Mouse (Mus musculus) liver, embryonic 12.5 days (tissue): Measurements from ENCODE around the gene Gdpd1. TPM values are rescaled to one million over a fixed set of nuclear protein-coding genes. Genes with fewer than 3 reads are reported as not detected.
"Not testable (repeated sequence)": the region's sequence is repeated elsewhere in the genome, so short reads cannot be mapped to it uniquely, and the experiment has no call there.

Source experiments
- ATAC-seq: fragments of 200-750 bp; cut with Nextera tagmentation; 2 replicates; pipeline ENCODE4 v1.8.0; 2017; ENCODE audit warnings: moderate number of reproducible peaks, mild to moderate bottlenecking, moderate library complexity
- H3K27ac ChIP-seq: fragments of 300-500 bp; sonication (generic); 2 replicates; pipeline ENCODE4 v1.5.1; 2016; ENCODE audit warnings: mild to moderate bottlenecking
- H3K27me3 ChIP-seq: fragments of 300-500 bp; sonication (generic); replicated peaks from 2 replicates; pipeline ENCODE4 v1.6.1; 2016; ENCODE audit warnings: mild to moderate bottlenecking, moderate library complexity
- H3K36me3 ChIP-seq: fragments of 300-500 bp; sonication (generic); 2 replicates; pipeline ENCODE4 v1.6.1; 2016; ENCODE audit warnings: mild to moderate bottlenecking, moderate library complexity
- H3K4me1 ChIP-seq: fragments of 300-500 bp; sonication (generic); 2 replicates; pipeline ENCODE4 v1.6.1; 2016
- H3K4me2 ChIP-seq: fragments of 300-500 bp; sonication (generic); 2 replicates; pipeline ENCODE4 v1.6.1; 2016; ENCODE audit warnings: mild to moderate bottlenecking, moderate library complexity
- H3K4me3 ChIP-seq: fragments of 300-500 bp; sonication (generic); 2 replicates; pipeline ENCODE4 v1.5.1; 2016; ENCODE audit warnings: mild to moderate bottlenecking, moderate library complexity
- H3K9ac ChIP-seq: fragments of 300-500 bp; sonication (generic); 2 replicates; pipeline ENCODE4 v1.6.1; 2016; ENCODE audit warnings: mild to moderate bottlenecking, moderate library complexity
- H3K9me3 ChIP-seq: fragments of 300-500 bp; sonication (generic); replicated peaks from 2 replicates; pipeline ENCODE4 v1.6.1; 2016; ENCODE audit warnings: mild to moderate bottlenecking, moderate library complexity
- WGBS: fragments of 180-500 bp; shearing (Covaris S2); methylation state at CpG from one replicate; pipeline ENCODE4 v1.1.7; 2016; ENCODE audit not compliant: insufficient replicate concordance; 5-methylcytosine and 5-hydroxymethylcytosine counted together
- polyA plus RNA-seq: library from polyadenylated mRNA; unstranded; fragments of >200 nt; fragmentation: Nextera tagmentation; extraction: Ambion mirVana; gene quantifications from 2 replicates; pipeline ENCODE4 v1.2.1, GENCODE M21; 2016

Gdpd1 gene
- polyA plus RNA-seq, 1 experiment from 2014 or later, result 6.2 TPM

GRCm38 (mm10) chr11:87023240-87023639 is 50.6 kb downstream of the Gdpd1 start:
- H3K9ac ChIP-seq, H3K27ac ChIP-seq, H3K27me3 ChIP-seq, ATAC-seq, H3K4me2 ChIP-seq, H3K36me3 ChIP-seq, H3K9me3 ChIP-seq, H3K4me3 ChIP-seq, H3K4me1 ChIP-seq: not testable (repeated sequence)
- WGBS, result 65% methylated on average over 8 of the region's 8 CpGs

DNA sequence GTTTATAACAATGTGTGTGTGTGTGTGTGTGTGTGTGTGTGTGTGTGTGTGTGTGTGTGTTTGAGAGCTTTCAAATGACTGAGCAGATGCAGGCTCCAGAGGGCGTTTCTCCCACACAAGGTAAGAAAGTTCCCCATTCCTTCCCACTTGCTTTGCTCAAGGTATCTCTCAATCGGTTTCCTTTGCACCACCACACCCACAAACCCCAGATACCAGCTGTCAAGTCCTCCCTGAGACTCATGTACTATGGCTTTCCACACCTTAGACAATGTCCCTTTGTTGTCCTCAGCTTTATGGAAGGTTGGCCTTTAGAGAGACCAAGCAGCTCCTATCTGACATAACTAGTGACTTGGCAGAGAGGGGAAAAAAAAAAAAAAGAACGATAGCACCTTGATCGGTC is 51.1 kb downstream of the Gdpd1 start:
- no peak overlapping the region for H3K4me3 ChIP-seq
- 44% methylated on average over 4 of the region's 4 CpGs for WGBS
- no peaks in the 10 kb centered on the region for H3K27me3 ChIP-seq
- no peak for ATAC-seq
- H3K9me3 ChIP-seq, result no peaks in the 10 kb centered on the region
- no peak overlapping the region for H3K4me2 ChIP-seq
- H3K9ac ChIP-seq, result no peak overlapping the region
- H3K4me1 ChIP-seq, result peaks cover under 1% of the 10 kb centered on the region; the same call in 1 of the 2 replicates
- no peak overlapping the region for H3K27ac ChIP-seq
- no peaks in the 10 kb centered on the region for H3K36me3 ChIP-seq

DNA sequence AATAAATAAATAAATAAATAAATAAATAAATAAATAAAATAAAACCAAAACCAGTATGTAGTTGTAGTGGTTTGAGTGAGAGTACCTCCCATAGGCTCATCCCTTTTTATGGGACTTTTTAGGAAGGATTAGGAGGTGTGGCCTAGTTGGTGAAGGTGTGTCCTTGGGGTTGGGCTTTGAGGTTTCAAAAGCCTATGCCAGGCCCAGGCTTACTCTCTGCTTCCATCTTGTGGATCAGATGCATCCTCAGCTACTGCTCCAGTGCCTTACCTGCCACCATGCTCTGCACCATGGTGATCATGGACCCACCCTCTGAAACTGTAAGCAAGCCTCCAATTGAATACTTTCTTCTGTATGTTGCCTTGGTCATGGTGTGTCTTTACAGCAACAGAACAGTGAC is 52.3 kb downstream of the Gdpd1 start:
- H3K4me3 ChIP-seq, result no peak overlapping the region
- no peaks in the 10 kb centered on the region for H3K4me1 ChIP-seq
- H3K27me3 ChIP-seq, result no peaks in the 10 kb centered on the region
- H3K36me3 ChIP-seq, result no peaks in the 10 kb centered on the region
- H3K9me3 ChIP-seq, result no peaks in the 10 kb centered on the region
- no peak overlapping the region for H3K27ac ChIP-seq
- no peak for ATAC-seq
- no peak overlapping the region for H3K4me2 ChIP-seq
- H3K9ac ChIP-seq, result no peak overlapping the region

DNA sequence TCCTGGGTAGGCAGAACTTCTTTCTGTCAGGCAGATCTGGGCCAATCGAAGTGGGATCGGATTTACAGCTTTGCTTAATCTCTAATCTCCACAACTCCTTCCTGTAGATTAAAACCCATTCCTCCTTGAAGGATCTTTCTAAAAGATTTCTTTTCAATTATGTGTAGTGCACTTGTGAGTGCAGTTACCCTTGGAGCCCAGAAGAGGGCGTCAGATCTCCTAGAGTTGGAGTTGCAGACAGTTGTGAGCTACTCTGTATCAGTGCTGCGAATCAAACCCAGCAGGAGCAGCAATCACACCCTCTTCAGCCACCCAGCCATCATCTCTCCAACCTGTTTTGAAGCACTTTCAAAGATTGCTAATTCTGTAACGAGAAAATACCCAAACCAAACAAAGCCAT is 53.4 kb downstream of the Gdpd1 start:
- 65% methylated on average over 5 of the region's 5 CpGs for WGBS
- ATAC-seq, result no peak

GRCm38 (mm10) chr11:87019431-87019830 is 54.4 kb downstream of the Gdpd1 start:
- Histone ChIP-seq H3K36me3 (no peaks in the 10 kb centered on the region), H3K27me3 (no peaks in the 10 kb centered on the region), H3K4me2 (no peak overlapping the region), H3K27ac (no peak overlapping the region), H3K4me3 (no peak overlapping the region), H3K9me3 (no peaks in the 10 kb centered on the region), H3K9ac (no peak overlapping the region), H3K4me1 (no peaks in the 10 kb centered on the region)
- no peak for ATAC-seq
- WGBS, result 77% methylated on average over 8 of the region's 8 CpGs

More for the DNA sequence above, 53.4 kb downstream of the Gdpd1 start:
- Histone ChIP-seq H3K4me3 (no peak overlapping the region), H3K9ac (no peak overlapping the region), H3K27me3 (no peaks in the 10 kb centered on the region), H3K4me1 (no peaks in the 10 kb centered on the region), H3K4me2 (no peak overlapping the region), H3K36me3 (no peaks in the 10 kb centered on the region), H3K27ac (no peak overlapping the region), H3K9me3 (no peaks in the 10 kb centered on the region)

GRCm38 (mm10) chr11:87018081-87018480 is 55.8 kb downstream of the Gdpd1 start:
- Histone ChIP-seq H3K4me2 (no peak overlapping the region), H3K27ac (no peak overlapping the region), H3K9ac (no peak overlapping the region), H3K4me1 (no peaks in the 10 kb centered on the region), H3K36me3 (no peaks in the 10 kb centered on the region), H3K27me3 (no peaks in the 10 kb centered on the region), H3K4me3 (no peak overlapping the region), H3K9me3 (no peaks in the 10 kb centered on the region)
- 51% methylated on average over 4 of the region's 4 CpGs for WGBS
- ATAC-seq, result no peak

DNA sequence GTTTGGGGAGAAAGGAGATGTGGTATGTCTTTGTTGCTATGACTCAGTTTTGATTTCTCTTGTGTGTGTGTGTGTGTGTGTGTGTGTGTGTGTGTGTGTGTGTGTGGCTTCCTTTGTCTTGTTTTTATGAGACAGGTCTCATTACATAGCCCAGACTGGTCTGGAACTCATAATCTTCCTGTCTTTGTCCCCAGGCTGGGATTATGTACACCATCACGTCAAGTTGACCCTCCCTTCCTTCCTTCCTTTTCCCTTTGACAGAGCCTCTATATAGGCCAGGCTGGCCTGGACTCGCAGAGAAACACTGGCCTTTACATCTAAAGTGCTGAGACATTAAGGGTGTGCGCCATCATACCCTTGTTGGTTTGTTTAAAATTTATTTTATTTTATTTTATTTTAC is 58.2 kb downstream of the Gdpd1 start:
- ATAC-seq, result no peak
- H3K4me3 ChIP-seq, result no peak overlapping the region
- H3K4me1 ChIP-seq, result no peaks in the 10 kb centered on the region

DNA sequence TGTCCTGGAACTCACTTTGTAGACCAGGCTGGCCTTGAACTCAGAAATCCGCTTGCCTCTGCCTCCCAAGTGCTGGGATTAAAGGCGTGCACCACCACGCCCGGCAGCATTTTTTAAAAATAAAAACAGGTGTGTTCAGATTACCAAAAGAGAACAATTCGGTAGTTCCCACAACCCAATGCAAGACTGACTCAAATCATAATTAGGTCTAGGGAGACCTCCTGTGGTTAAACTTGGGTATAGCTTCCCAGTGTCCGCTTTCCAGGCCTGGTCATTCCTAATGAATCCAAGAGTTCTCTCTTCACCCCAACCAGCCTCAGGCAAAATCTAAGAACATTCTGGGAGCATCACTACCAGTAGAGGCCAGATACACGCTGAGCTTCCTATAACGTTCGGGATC is 63.4 kb downstream of the Gdpd1 start:
- H3K4me3 ChIP-seq, result no peak overlapping the region
- no peaks in the 10 kb centered on the region for H3K27me3 ChIP-seq
- H3K9me3 ChIP-seq, result no peaks in the 10 kb centered on the region
- no peaks in the 10 kb centered on the region for H3K36me3 ChIP-seq
- WGBS, result 19% methylated on average over 9 of the region's 9 CpGs
- H3K4me1 ChIP-seq, result no peaks in the 10 kb centered on the region
- H3K9ac ChIP-seq, result no peak overlapping the region
- H3K27ac ChIP-seq, result no peak overlapping the region
- ATAC-seq, result no peak
- no peak overlapping the region for H3K4me2 ChIP-seq

More for the DNA sequence above, 58.2 kb downstream of the Gdpd1 start:
- no peak overlapping the region for H3K27ac ChIP-seq
- H3K27me3 ChIP-seq, result no peaks in the 10 kb centered on the region
- H3K9me3 ChIP-seq, result no peaks in the 10 kb centered on the region
- no peak overlapping the region for H3K9ac ChIP-seq
- no peaks in the 10 kb centered on the region for H3K36me3 ChIP-seq
- 53% methylated on average over 3 of the region's 3 CpGs for WGBS
- H3K4me2 ChIP-seq, result no peak overlapping the region

- ATAC-seq, result no peak
- Histone ChIP-seq H3K27me3 (no peaks in the 10 kb centered on the region), H3K9ac (no peak overlapping the region), H3K27ac (no peak overlapping the region), H3K4me3 (no peak overlapping the region), H3K4me1 (no peaks in the 10 kb centered on the region), H3K36me3 (no peaks in the 10 kb centered on the region), H3K9me3 (no peaks in the 10 kb centered on the region), H3K4me2 (no peak overlapping the region)
- WGBS, result 75% methylated on average over 8 of the region's 8 CpGs
These were observed 66.5 kb downstream of the Gdpd1 start for GRCm38 (mm10) chr11:87007371-87007770.

DNA sequence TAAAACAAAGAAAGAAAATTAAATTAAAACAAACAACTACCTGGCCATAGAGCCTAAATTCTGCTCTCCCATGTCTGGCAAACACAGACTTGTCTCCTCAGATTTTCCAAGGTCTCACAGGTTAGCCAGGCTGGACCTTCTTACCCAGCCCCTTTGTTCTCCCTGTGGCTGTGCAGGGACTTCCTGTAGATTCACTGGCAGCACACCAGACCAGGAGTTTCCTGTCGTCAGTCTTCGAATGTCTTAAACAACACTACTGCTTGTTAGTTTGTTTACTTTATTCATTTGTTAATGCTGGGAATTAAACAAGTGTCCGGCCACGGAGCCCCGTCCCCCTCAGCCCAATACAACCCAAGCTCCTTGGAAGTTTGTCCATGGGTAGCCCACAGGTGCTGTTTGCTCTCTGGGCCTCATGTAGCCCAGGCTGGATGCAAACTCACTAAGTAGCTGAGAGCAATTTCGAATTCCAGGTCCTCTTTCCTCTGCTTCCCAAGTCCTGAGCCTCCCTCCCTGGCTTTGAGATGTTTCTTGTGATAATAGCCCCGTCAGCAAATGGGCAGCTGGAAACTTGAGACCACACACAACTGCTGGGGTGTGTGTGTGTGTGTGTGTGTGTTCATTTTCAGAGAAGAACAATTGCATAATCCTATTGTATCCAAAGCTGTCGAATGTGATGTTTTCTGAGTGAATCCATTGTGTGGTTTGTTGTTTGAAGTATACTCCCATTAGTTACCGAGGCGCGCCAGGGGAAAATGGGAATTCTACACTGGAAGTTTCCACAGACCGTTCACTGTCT is 68.7 kb downstream of the Gdpd1 start:
- no peak for ATAC-seq
- H3K27me3 ChIP-seq, result no peaks in the 10 kb centered on the region
- no peaks in the 10 kb centered on the region for H3K9me3 ChIP-seq
- no peak overlapping the region for H3K4me3 ChIP-seq
- no peak overlapping the region for H3K4me2 ChIP-seq
- WGBS, result 53% methylated on average over 12 of the region's 12 CpGs
- H3K4me1 ChIP-seq, result 0 out of 2 replicates have a peak, but pooled peaks cover 5% of the 10 kb centered on the region
- no peak overlapping the region for H3K9ac ChIP-seq
- H3K36me3 ChIP-seq, result no peaks in the 10 kb centered on the region
- H3K27ac ChIP-seq, result no peak overlapping the region

DNA sequence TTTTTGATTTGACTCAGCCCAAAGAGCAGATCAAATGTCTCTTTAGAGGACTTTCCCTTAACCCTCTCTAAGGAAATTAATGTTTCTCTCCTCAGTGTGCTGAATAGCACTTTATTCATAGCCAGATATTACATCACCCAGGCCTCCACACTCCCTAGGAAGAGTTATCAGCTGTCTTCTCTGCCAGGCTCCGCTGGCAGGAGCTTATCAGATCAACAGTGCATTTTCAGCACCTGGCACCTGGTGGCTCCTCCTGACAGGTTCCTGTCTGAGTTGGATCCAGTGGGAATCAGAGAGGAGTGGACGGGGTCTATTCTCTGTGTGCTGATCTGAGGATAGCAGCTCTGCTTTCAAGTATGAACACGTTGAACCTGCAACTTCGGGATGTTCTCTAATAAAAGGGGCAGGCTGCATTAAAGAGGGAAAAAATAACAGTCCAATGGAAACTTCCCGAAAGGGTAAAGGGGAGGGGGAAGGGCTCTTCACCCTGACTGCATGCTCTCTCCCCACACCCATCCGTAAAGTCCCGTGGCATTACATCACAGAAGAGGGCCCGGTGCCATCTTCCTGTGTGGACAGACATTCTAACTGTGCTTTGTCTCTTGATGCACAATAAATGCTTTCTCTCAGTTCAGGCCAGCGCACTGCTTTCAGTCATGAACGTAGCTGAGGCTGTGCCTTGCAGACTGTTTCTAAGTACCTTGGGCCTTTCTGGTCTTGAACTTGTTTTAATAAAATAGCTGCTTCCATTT is 71.6 kb downstream of the Gdpd1 start:
- ATAC-seq, result no peak
- Histone ChIP-seq H3K4me1 (0 out of 2 replicates have a peak, but pooled peaks cover 5% of the 10 kb centered on the region), H3K4me2 (no peak overlapping the region), H3K9ac (no peak overlapping the region), H3K9me3 (no peaks in the 10 kb centered on the region), H3K4me3 (no peak overlapping the region), H3K27ac (no peak overlapping the region), H3K27me3 (no peaks in the 10 kb centered on the region), H3K36me3 (no peaks in the 10 kb centered on the region)
- 62% methylated on average over 10 of the region's 10 CpGs for WGBS

DNA sequence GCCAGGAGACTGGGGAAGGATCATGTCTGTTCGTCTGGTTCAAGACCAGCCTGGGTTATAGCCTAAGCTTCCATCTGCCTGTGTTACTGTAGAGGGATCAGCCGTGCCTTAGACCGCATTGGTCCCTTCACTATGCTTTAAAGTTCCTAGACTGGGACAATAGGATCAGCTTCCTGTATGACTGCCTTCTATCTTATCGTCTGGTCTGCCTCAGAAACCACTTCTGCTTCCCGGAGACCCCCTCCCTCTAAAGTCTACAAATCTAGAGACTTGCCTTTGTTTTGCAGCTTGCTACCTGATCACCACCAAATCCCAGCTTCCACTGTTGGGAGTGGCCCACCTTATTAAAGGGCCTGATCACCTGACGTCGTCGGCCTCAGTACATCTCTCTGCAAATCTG is 72.6 kb downstream of the Gdpd1 start:
- H3K4me2 ChIP-seq, result no peak overlapping the region
- no peaks in the 10 kb centered on the region for H3K27me3 ChIP-seq
- H3K4me1 ChIP-seq, result 0 out of 2 replicates have a peak, but pooled peaks cover 5% of the 10 kb centered on the region
- 32% methylated on average over 8 of the region's 8 CpGs for WGBS
- no peak overlapping the region for H3K9ac ChIP-seq
- H3K36me3 ChIP-seq, result no peaks in the 10 kb centered on the region
- ATAC-seq, result no peak
- H3K4me3 ChIP-seq, result no peak overlapping the region
- no peak overlapping the region for H3K27ac ChIP-seq
- no peaks in the 10 kb centered on the region for H3K9me3 ChIP-seq
